Mouse (Mus musculus) cerebellum, adult 2 months (tissue): ENCODE measurements around the gene Actr6.
A peak's percentile ranks its signal among the peaks of the same experiment; 100 is the strongest.

Experiments
- CTCF ChIP-seq: fragments of 200-500 bp; IDR thresholded peaks from 2 replicates; pipeline ENCODE4 v1.5.1; 2011; ENCODE audit warnings: low read depth, mild to moderate bottlenecking, control low read depth, low read length, moderate library complexity, borderline replicate concordance; ENCODE audit not compliant: insufficient read depth
- POLR2A ChIP-seq: fragments of 200-500 bp; IDR thresholded peaks from 2 replicates; pipeline ENCODE4 v1.6.1; 2011; ENCODE audit warnings: low read length, control low read depth, borderline replicate concordance; ENCODE audit not compliant: insufficient read depth

GRCm38 (mm10) chr10:89744871-89745665 is 13.0 kb upstream of the Actr6 start, which contains the start of gene Uhrf1bp1l:
- TF ChIP-seq POLR2A (peak; percentile 85), CTCF (no peak)
